Mouse (Mus musculus) layer of hippocampus, postnatal 25 days (tissue): ENCODE measurements around the gene E2f6. TPM values are rescaled to one million over a fixed set of nuclear protein-coding genes. Genes with fewer than 3 reads are reported as not detected.
A peak's percentile ranks its signal among the peaks of the same experiment; 100 is the strongest.

Source experiments
- DNase-seq, 2 experiments: peaks; one replicate each; pipeline ENCODE4 v3.0.0; 2022; ENCODE audit warnings: mixed read lengths in 2 of 2, low spot score in 1 of 2; ENCODE audit errors: extremely low spot score in 1 of 2
- total RNA-seq, 2 experiments: library from RNA; stranded (reverse); gene quantifications; 2 replicates each; pipeline ENCODE4 v1.2.3; 2021

The E2f6 gene
- total RNA-seq = 10 to 100 TPM; 29.7 TPM

DNA sequence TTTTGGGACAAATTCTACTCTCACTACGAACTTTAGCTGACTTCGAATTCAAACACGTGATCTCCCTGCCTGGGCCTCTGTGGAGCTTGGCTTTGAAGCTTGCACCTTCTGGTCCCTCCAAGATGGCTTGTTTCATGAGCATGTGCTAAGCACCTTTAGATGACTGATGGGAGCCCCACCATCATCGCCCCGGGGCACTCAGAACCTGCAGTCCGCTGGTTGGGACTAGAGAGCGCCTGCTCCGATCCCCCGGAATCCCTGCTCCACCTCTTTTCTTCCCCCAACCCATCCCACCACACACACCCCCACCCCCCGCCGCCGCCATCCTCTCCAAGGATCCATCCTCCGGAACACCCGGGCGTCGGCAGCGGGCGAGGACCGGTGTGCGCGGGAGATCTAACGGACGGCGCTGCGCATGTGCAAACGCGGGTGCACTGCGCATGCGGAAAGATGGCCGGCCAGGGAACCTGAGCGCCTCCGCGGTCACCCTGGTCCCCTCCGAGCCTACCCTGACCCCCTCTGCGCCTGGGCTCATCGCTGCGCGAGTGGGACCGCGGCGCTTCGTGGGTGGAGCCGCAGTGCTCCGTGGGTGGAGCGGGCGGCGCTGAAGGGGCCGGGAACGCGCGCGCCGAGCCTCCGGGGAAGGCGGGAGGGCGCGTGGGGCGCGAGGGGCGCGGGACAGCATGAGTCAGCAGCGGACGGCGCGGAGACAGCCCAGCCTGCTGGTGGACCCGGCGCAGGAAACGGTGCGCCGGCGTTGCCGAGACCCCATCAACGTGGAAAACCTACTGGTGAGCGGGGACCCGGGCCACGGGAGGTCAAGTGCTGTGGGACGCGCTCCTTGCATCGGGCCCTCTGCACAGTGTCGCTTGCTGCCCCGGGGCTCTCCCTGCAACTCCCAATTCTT, at the start of gene E2f6:
Gene E2f6, plus strand, starts transcription at position 439 of the 907 bp plus-strand sequence.
- DNase-seq = peak; percentile 78 to 80

DNA sequence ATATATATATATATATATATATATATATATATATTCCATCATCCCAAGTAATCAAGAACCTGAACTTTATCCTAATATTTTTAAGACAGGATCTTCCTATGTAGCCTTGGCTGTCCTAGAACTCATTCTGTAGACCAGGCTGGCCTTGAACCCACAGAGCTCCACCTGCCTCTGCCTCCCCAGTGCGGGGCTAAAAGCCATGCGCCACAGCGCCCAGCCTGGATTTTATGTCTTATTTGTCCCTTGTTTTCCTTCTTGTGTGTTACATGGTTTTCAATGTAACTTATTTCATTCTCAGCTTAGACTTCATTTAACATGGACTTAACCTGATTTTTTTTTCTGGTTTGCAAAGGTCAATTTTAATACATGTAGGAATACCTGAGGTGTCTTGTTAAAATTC, 49.3 kb upstream of the E2f6 start:
- DNase-seq = no peak

DNA sequence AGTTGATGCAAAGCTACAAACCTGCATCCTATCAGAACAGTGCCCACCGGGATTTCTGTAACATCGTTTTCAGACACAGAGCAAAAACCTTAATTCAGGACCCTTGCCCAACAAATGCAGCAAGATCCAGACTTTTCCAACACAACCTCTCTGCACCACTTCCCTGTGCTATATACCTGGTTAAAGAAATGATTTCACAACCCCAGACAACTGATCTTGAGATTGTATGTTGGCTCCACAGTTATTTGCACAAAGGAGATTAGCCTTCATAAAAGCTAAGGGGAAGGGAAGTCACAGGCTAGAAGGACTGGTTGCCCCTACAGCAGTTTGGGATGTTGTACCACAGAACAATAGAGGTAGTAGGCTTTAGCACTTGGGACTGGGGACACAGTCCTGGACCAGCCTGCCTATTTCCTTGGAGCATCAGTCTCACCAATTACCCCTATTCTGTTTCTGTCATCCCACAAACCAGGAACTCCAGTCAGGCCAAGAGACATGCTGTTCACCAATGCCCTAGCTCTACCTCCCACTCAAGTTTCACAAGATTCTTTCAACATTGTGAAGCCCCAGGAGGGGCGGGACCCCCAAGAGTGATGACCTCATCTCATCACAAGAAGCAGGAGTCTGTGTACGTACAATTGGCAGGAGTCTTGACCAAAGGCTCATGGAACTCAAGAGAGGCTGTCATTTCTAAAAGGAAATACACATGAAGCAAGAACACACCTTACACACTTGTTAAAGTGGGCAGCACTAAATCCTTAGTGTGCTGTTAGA, 46.9 kb upstream of the E2f6 start:
- DNase-seq = no peak

DNA sequence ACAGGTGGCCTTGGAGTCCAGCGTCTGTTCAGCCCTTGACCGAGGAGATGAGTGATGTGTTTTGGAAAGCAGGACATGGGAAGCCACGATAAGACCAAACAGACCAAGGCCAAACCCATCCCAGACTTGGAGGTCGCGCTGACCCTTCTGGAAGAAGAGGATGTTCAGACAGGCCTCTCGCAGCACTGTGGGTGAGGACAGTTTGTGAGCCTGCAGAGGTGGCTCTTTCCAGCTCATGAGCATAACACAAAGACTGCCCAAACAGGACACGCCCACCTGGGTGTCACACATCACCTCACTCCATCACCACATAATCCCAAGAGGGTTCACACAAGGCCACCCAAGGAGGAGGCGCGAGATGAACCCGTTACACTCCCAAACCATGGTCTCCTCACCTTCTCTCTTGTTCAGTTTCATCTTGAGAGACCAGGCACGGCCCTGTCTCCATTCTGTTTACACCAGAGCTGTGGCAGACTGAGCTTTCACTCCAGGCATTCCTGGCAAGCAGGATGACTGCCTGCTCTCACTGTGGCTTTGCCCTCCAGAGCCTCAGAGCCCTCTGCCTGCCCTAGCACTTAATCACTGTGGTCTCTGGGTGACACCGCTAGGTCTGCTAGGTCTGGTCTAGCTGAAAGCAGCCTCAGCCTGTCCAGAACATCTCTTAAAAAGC, 45.9 kb upstream of the E2f6 start:
- DNase-seq = no peak

DNA sequence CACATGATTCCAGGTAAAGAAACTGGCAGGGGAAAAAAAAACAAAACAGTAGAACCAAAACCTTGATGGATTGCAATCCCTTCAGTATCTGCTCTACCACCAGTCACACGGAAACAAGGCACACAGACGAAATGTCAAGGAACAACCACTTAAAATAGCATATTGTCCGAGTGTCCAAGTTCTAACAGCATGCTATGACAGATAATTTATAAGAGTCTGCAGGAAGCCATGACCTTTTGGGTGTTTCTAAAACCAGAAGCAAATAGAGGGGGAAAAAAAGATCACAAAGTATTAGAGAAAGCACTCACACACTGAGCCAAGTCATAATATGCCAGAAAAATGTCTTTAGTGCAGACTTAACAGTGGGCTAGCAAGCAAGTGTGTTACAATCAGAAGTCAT, 42.5 kb upstream of the E2f6 start:
- DNase-seq = no peak

DNA sequence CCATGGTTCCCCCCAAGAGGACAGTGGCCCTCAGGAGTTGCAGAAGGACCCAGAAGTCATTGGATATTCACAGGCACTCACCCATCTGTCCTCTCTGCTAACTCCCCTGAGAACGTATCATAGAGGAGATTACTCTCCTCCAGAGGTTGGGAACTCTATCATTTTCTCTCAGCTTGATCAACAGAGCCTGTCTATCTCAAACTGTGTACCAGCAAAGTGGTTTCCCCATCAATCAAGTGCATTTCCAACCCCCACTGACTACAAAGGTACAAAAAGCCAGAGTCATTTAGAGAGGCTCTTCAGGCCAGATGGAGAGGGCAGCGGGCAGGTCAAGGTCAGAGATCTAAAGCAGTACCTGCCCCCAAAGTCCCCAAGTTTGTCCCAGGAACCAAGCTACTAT, 42.1 kb upstream of the E2f6 start:
- no peak for DNase-seq

GRCm38 (mm10) chr12:16769601-16770165, 41.1 kb upstream of the E2f6 start:
- no peak for DNase-seq

DNA sequence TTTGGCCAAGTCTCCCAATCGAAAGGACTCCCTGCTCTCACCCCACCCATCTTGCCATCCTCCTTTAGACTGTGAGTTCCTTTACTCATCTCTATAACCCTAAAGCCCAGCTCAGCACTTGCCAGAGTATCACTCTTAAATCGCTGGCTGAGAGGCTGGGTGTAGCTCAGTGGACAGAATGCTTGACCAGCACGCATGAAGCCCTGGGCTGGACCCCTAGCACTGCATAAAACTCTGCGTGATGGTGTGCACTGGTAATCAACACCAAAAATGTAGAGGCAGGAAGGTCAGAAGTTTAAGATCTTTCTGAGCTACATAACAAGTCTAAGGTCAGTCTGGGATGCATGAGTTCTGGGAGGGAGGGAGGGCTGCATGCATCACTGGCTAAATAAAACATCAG, 36.2 kb upstream of the E2f6 start:
- no peak for DNase-seq

DNA sequence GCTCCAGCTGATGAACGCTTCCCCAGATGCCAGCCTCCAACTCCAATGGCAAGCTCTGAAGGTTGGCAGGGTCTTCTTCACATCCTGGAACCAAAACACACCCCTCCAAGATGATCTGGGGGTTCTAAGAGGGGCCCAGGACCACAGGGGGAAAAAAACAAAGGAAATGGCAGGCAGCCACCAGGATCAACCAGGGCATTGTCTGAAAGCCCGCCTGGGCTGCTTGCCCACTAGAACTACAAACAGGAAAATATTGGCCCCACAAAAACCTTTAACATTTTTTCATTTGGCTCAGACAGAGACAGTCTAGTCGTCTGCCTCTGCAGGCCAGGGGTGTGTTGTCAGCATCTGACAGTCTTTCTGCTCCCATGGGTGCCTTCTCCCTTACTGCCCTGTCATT, 35.4 kb upstream of the E2f6 start:
- no peak for DNase-seq

GRCm38 (mm10) chr12:16778523-16778922, 32.2 kb upstream of the E2f6 start:
- no peak for DNase-seq

- DNase-seq = no peak
Observed at GRCm38 (mm10) chr12:16779165-16779564, 31.6 kb upstream of the E2f6 start.

GRCm38 (mm10) chr12:16780320-16780719, 30.4 kb upstream of the E2f6 start:
- no peak for DNase-seq

- no peak for DNase-seq
Observed at GRCm38 (mm10) chr12:16781034-16781746, 29.6 kb upstream of the E2f6 start.

DNA sequence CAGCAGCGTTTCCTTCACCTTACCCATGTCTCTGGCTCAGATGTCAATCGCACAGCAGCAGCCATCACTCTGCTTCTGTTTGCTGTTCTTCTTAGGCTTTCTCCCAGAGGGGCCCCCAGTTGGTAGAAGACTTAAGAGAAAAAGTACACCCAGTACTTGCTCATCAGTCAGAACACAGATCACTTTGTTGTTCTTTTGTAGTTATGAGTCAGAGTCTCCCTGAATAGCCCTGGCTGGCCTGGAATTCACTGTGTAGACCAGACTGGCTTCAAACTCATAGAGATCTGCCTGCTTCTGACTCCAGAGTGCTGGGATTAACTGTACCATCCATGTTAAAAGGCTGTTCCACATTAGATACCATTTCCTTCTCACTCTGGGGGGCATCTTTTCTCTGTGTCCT, 22.2 kb upstream of the E2f6 start:
- DNase-seq = no peak

GRCm38 (mm10) chr12:16789199-16789598, 21.6 kb upstream of the E2f6 start:
- no peak for DNase-seq

DNA sequence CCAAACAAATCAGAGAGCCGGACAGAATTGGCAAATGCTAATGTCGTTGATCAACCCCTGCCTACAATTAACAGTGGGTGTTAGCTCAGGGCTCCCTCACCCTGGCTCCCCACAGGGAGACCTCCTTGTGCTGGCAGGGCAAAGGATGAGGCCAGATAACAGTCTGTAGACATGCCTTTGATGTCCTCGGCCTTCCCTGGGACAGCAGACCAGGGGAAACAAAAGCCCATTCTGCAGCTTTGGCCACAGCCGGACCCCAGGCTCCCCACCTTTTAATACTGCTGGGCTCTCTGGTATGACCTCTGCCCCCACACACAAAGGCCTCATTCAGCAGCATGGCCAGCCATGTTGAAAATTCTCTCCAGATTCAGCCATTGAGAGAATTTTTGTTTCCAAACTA, 21.0 kb upstream of the E2f6 start:
- no peak for DNase-seq

DNA sequence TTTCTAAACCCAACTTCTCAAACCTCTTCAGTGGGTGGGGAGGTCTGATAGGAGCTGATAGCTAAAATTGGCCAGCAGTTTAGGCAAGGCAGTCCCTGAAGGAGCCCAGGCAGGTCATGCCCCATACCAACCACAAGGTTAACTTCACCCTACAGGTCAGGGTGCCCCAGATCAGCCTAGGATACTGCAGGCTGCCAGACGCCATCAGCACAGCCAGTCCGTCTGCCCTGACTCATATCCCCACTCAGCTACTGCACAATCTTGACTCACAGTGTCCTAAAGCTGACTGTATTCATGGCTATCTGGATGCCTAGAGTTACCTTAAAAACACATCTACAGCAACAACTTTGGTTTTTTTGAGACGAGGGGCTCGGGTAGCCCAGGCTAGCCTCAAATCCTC, 20.3 kb upstream of the E2f6 start:
- no peak for DNase-seq

- DNase-seq = no peak
Observed at GRCm38 (mm10) chr12:16793371-16793770, 17.4 kb upstream of the E2f6 start.

GRCm38 (mm10) chr12:16795781-16796180, 15.0 kb upstream of the E2f6 start:
- no peak for DNase-seq

DNA sequence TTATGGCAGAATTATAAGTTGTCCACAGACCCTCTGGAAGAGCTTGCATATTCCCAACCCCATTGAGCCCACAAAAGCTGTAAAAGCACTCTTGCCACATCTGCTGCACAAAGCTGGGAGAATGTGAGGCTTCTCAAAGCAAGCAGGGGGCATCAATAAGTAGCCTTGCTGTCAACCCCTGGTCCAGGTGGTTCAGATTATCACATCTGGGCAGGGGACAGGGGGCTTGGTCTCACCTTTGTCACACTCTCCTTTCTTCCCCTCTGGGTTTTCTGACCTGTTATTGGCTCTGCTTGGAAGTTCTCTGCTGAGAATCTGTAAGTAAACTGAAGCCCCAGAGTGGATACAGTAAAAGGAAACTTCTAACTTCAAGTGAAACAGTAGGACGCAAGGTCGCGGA, 11.9 kb upstream of the E2f6 start:
- no peak for DNase-seq
